Mouse (Mus musculus): Measurements from ENCODE around the gene Tmem158. TPM values are rescaled to one million over a fixed set of nuclear protein-coding genes. Genes with fewer than 3 reads are reported as not detected.

Tmem158 gene
- total and polyA plus RNA-seq, 2 experiments from 2014 or later = 78.6 to 207 TPM

GRCm38 (mm10) chr9:123243988-123244387 lies 16.6 kb downstream of the Tmem158 start:
- WGBS = 49% methylated on average over 10 of the region's 10 CpGs
- Histone ChIP-seq H3K4me2 (ENCODE audit: low read depth, low read length, poor library complexity, severe bottlenecking) (no peak overlapping the region), H3K9me3 (ENCODE audit: low read length) (no peaks in the 10 kb centered on the region), H3K27ac (ENCODE audit: low read depth, low read length) (no peak overlapping the region), H3K27me3 (ENCODE audit: insufficient read depth, low read length) (no peaks in the 10 kb centered on the region), H3K36me3 (ENCODE audit: insufficient read depth, low read length) (no peaks in the 10 kb centered on the region), H3K4me1 (ENCODE audit: insufficient read depth, low read length) (no peaks in the 10 kb centered on the region), H3K4me3 (ENCODE audit: low read depth, low read length) (no peak overlapping the region), H3K9ac (replicated peaks; ENCODE audit: low read length, poor library complexity, severe bottlenecking) (no peak overlapping the region)
- TF ChIP-seq CTCF (IDR thresholded peaks at IDR 0.05) = no peak
- ATAC-seq (ENCODE audit: low FRiP score) (no peak), DNase-seq (ENCODE audit: low spot score) (no peak)

DNA sequence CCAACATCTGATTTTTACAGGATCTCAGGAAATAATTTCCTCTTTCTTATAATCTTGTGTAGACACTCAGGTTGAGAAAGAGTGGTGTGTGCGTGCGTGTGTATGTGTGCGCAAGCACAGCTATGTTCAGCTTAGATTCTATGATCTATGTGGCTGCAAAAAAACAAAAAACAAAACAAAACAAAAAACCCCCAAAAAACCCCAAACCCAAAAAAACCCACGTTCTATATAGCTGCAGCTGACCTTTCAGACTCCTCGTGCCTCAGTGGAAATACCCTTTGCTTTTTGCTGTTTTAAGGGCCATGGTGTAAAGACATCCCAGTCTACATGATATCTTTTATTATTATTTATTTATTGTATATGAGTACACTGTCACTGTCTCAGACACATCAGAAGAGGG lies 19.4 kb downstream of the Tmem158 start:
- Histone ChIP-seq H3K9me3 (ENCODE audit: low read length) (no peaks in the 10 kb centered on the region), H3K4me3 (ENCODE audit: low read depth, low read length) (no peak overlapping the region), H3K4me2 (ENCODE audit: low read depth, low read length, poor library complexity, severe bottlenecking) (no peak overlapping the region), H3K27me3 (ENCODE audit: insufficient read depth, low read length) (no peaks in the 10 kb centered on the region), H3K9ac (replicated peaks; ENCODE audit: low read length, poor library complexity, severe bottlenecking) (no peak overlapping the region), H3K27ac (ENCODE audit: low read depth, low read length) (no peak overlapping the region), H3K36me3 (ENCODE audit: insufficient read depth, low read length) (no peaks in the 10 kb centered on the region), H3K4me1 (ENCODE audit: insufficient read depth, low read length) (no peaks in the 10 kb centered on the region)
- no peak for DNase-seq (ENCODE audit: low spot score)
- whole genome bisulfite sequencing = 92% methylated on average over 5 of the region's 5 CpGs
- no peak for TF ChIP-seq CTCF (IDR thresholded peaks at IDR 0.05)
- no peak for ATAC-seq (ENCODE audit: low FRiP score)

DNA sequence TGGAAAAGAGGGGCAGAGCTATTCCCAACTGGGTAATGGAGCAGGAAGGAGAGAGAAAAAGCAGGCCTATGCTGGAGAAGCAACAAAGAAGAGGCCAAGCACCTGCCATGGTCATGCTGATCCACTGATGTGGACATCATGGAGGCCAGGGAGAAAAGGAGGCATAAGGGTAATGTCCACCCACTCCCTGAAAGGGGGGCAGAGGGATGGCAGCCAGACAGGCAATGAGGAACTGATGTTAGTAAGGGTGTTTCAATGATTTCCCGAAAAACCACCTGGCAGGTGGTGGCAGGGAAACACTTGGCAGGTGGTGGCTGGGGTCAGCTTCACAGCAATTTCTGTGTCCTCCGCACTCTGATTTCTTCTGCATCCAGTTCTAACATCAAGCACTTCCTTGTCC lies 19.8 kb downstream of the Tmem158 start:
- no peaks in the 10 kb centered on the region for H3K4me1 ChIP-seq (ENCODE audit: insufficient read depth, low read length)
- H3K27ac ChIP-seq (ENCODE audit: low read depth, low read length) = no peak overlapping the region
- 88% methylated on average over 2 of the region's 2 CpGs for WGBS
- no peak overlapping the region for H3K4me2 ChIP-seq (ENCODE audit: low read depth, low read length, poor library complexity, severe bottlenecking)
- H3K9ac ChIP-seq (replicated peaks; ENCODE audit: low read length, poor library complexity, severe bottlenecking) = no peak overlapping the region
- no peaks in the 10 kb centered on the region for H3K27me3 ChIP-seq (ENCODE audit: insufficient read depth, low read length)
- no peak overlapping the region for H3K4me3 ChIP-seq (ENCODE audit: low read depth, low read length)
- ATAC-seq (ENCODE audit: low FRiP score) (no peak), DNase-seq (ENCODE audit: low spot score) (no peak)
- no peaks in the 10 kb centered on the region for H3K36me3 ChIP-seq (ENCODE audit: insufficient read depth, low read length)
- no peaks in the 10 kb centered on the region for H3K9me3 ChIP-seq (ENCODE audit: low read length)
- TF ChIP-seq CTCF (IDR thresholded peaks at IDR 0.05) = no peak

GRCm38 (mm10) chr9:123240271-123240670 lies 20.3 kb downstream of the Tmem158 start:
- whole genome bisulfite sequencing = 97% methylated on average over 5 of the region's 5 CpGs
- H3K27me3 ChIP-seq (ENCODE audit: insufficient read depth, low read length) = no peaks in the 10 kb centered on the region
- ATAC-seq (ENCODE audit: low FRiP score) = no peak
- TF ChIP-seq CTCF (IDR thresholded peaks at IDR 0.05) = no peak
- H3K4me2 ChIP-seq (ENCODE audit: low read depth, low read length, poor library complexity, severe bottlenecking) = no peak overlapping the region
- no peak overlapping the region for H3K9ac ChIP-seq (replicated peaks; ENCODE audit: low read length, poor library complexity, severe bottlenecking)
- no peaks in the 10 kb centered on the region for H3K4me1 ChIP-seq (ENCODE audit: insufficient read depth, low read length)
- no peaks in the 10 kb centered on the region for H3K36me3 ChIP-seq (ENCODE audit: insufficient read depth, low read length)
- H3K27ac ChIP-seq (ENCODE audit: low read depth, low read length) = no peak overlapping the region
- no peaks in the 10 kb centered on the region for H3K9me3 ChIP-seq (ENCODE audit: low read length)
- no peak overlapping the region for H3K4me3 ChIP-seq (ENCODE audit: low read depth, low read length)
- no peak for DNase-seq (ENCODE audit: low spot score)

DNA sequence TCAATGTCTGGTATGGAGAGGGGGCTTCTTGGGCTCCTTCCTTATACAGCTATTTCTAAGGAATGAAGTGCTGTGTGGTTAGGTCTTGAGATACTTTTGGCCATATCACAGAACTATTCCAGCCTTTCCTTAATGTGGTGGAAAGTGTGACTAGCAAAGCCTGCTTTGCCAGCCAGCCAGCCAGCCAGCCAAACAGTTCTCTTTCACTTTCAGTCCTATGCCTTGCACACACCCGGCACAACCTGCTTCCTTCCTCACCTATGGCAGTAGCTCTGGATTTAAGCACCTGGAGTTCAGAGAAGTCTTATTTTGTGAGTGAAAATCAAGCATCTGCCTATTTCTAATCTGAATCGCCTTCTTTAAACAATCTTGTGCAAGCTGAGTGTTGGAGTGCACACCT lies 20.9 kb downstream of the Tmem158 start:
- H3K27ac ChIP-seq (ENCODE audit: low read depth, low read length) = no peak overlapping the region
- no peak overlapping the region for H3K4me3 ChIP-seq (ENCODE audit: low read depth, low read length)
- H3K9me3 ChIP-seq (ENCODE audit: low read length) = no peaks in the 10 kb centered on the region
- TF ChIP-seq CTCF (IDR thresholded peaks at IDR 0.05) = no peak
- DNase-seq (ENCODE audit: low spot score) (no peak), ATAC-seq (ENCODE audit: low FRiP score) (no peak)
- no peak overlapping the region for H3K9ac ChIP-seq (replicated peaks; ENCODE audit: low read length, poor library complexity, severe bottlenecking)
- H3K4me1 ChIP-seq (ENCODE audit: insufficient read depth, low read length) = no peaks in the 10 kb centered on the region
- H3K27me3 ChIP-seq (ENCODE audit: insufficient read depth, low read length) = no peaks in the 10 kb centered on the region
- H3K4me2 ChIP-seq (ENCODE audit: low read depth, low read length, poor library complexity, severe bottlenecking) = no peak overlapping the region
- 83% methylated on average over 2 of the region's 2 CpGs for WGBS
- H3K36me3 ChIP-seq (ENCODE audit: insufficient read depth, low read length) = no peaks in the 10 kb centered on the region

DNA sequence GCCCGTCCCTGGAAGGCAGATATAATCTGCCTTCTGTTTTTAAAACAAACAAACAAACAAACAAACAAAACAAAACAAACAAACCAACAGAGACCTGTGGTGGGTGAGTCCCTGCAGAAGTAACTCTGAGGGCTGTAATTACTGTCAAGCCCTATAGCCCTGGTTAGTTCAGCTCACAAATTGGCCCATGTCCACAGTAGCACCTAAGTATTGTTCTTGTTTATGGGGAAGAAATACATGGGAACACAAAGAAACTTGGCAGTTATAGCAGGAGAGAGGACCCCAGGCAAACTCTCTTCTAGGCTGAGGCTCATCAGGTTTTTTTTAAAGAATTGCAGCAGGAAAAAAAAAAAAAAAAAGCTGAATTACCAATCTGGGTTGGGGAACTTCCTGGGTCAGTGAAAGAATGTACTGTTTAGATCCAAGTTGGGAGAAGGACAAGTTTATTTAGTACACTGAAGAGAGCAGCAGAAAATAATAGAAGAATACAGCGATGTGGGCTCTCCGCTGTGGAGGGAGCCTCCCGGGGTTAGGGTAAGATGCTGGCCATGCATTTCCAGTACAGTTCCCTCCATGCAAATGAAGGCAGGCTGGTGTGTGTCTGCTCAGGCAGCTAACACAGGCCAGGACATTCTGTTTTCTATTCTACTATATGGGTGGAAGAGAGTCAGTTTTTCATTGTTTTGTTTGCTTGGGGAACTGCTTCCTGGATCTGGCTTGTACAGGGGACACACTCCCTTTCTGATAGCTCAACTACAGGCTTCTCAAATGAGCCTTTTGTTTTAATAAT lies 22.1 kb downstream of the Tmem158 start:
- H3K27me3 ChIP-seq (ENCODE audit: insufficient read depth, low read length) = no peaks in the 10 kb centered on the region
- H3K36me3 ChIP-seq (ENCODE audit: insufficient read depth, low read length) = no peaks in the 10 kb centered on the region
- ATAC-seq (ENCODE audit: low FRiP score) (no peak), DNase-seq (ENCODE audit: low spot score) (no peak)
- no peak overlapping the region for H3K4me2 ChIP-seq (ENCODE audit: low read depth, low read length, poor library complexity, severe bottlenecking)
- WGBS = 37% methylated on average over 4 of the region's 4 CpGs
- H3K9me3 ChIP-seq (ENCODE audit: low read length) = no peaks in the 10 kb centered on the region
- H3K4me3 ChIP-seq (ENCODE audit: low read depth, low read length) = no peak overlapping the region
- TF ChIP-seq CTCF (IDR thresholded peaks at IDR 0.05) = no peak
- H3K4me1 ChIP-seq (ENCODE audit: insufficient read depth, low read length) = no peaks in the 10 kb centered on the region
- H3K27ac ChIP-seq (ENCODE audit: low read depth, low read length) = 0 out of 2 replicates have a peak overlapping the region, but pooled peaks have one; percentile 26
- H3K9ac ChIP-seq (replicated peaks; ENCODE audit: low read length, poor library complexity, severe bottlenecking) = no peak overlapping the region
